Mouse (Mus musculus) G1E (cell line): ENCODE results near the gene Nsf.

Experiments used
- CTCF ChIP-seq: IDR thresholded peaks from 2 replicates; pipeline ENCODE4 v1.5.1; 2012; ENCODE audit warnings: low read depth, low read length, inconsistent platforms, mixed read lengths
- GATA1 ChIP-seq: IDR thresholded peaks from 2 replicates; pipeline ENCODE4 v1.6.1; 2012; ENCODE audit warnings: borderline replicate concordance, low read length, inconsistent platforms, mixed read lengths
- GATA2 ChIP-seq: IDR thresholded peaks from 2 replicates; pipeline ENCODE4 v1.6.1; 2012; ENCODE audit warnings: low read depth, low read length, inconsistent platforms, borderline replicate concordance
- POLR2AphosphoS5 ChIP-seq: IDR thresholded peaks from 2 replicates; pipeline ENCODE4 v1.6.1; 2012; ENCODE audit warnings: low read depth, low read length, inconsistent platforms; ENCODE audit not compliant: insufficient replicate concordance
- TAL1 ChIP-seq: conservative IDR thresholded peaks from 2 replicates; pipeline ENCODE4 v1.6.1; 2012; ENCODE audit warnings: low read depth, low read length, inconsistent platforms, mixed read lengths

- TF ChIP-seq CTCF (no peak), GATA1 (no peak), GATA2 (no peak), TAL1 (no peak), POLR2AphosphoS5 (no peak)
These were observed 121.5 kb downstream of the Nsf start for GRCm38 (mm10) chr11:103832331-103832730.
